Mouse (Mus musculus): ENCODE data around the gene Eif4g3.
A peak's percentile ranks its signal among the peaks of the same experiment; 100 is the strongest.

The Eif4g3 gene

GRCm38 (mm10) chr4:138246756-138247665, 254.2 kb downstream of the Eif4g3 start:
- peak; percentile 90 for DNase-seq

- peak; percentile 94 for DNase-seq
Observed at GRCm38 (mm10) chr4:138250088-138250960, 257.5 kb downstream of the Eif4g3 start, which contains the start of the genes Sh2d5 and Kif17. TSS of gene Sh2d5 (plus strand) at chr4:138250403. TSS of gene Kif17 (plus strand) at chr4:138250435.

- no peak for DNase-seq
Observed at GRCm38 (mm10) chr4:138251819-138252218, 259.0 kb downstream of the Eif4g3 start.

GRCm38 (mm10) chr4:138252231-138252630, 259.4 kb downstream of the Eif4g3 start:
- no peak for DNase-seq

GRCm38 (mm10) chr4:138257116-138257687, 264.4 kb downstream of the Eif4g3 start:
- no peak for DNase-seq

All from layer of hippocampus, adult 9-11 months (tissue).